Mouse (Mus musculus): Measurements from ENCODE around the gene Mycbp2.

Gene Mycbp2

GRCm38 (mm10) chr14:103346729-103347505, at the start of gene Mycbp2:
TSS of gene Mycbp2 (minus strand) at chr14:103346814.
- Histone ChIP-seq H3K27me3 (ENCODE audit: insufficient read depth, low read length) (peaks cover 26% of the 10 kb centered on the region), H3K4me1 (replicated peaks; ENCODE audit: low read depth, low read length) (peaks cover 27% of the 10 kb centered on the region), H3K9me3 (ENCODE audit: low read length) (no peaks in the 10 kb centered on the region), H3K4me3 (replicated peaks; ENCODE audit: low read length) (peak within 1 kb of the TSS; percentile 82), H3K36me3 (ENCODE audit: insufficient read depth, low read length) (no peaks in the 10 kb centered on the region)
- TF ChIP-seq NANOG (IDR thresholded peaks at IDR 0.05; ENCODE audit: borderline replicate concordance, low read length) (no peak), CTCF (conservative IDR thresholded peaks at IDR 0.05; ENCODE audit: low read length) (no peak), POU5F1 (IDR thresholded peaks at IDR 0.05; ENCODE audit: borderline replicate concordance, low read length) (no peak)

DNA sequence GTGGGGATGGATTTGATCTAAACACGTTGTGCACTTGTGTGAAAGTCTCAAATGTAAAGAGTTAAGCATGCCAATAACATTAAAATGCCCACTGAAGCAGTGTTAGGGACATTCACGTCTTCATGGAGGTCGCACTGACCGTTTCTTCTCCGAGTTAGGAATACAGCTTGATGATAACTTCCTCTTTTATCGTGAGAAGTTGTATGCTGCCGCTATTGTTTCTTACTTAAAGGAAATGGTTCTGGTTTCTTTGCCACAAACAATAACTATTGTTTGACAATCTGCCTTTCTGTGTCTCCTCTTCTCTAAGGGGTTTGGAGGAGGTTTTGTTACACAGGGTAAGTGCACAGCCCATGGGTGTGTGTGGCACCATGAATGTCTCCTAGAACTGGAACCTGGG, 45.8 kb upstream of the Mycbp2 start:
- Histone ChIP-seq H3K4me3 (replicated peaks; ENCODE audit: low read length) (no peak overlapping the region), H3K4me1 (replicated peaks; ENCODE audit: low read depth, low read length) (no peaks in the 10 kb centered on the region), H3K9me3 (ENCODE audit: low read length) (no peaks in the 10 kb centered on the region), H3K27me3 (ENCODE audit: insufficient read depth, low read length) (no peaks in the 10 kb centered on the region), H3K36me3 (ENCODE audit: insufficient read depth, low read length) (no peaks in the 10 kb centered on the region)
- TF ChIP-seq CTCF (conservative IDR thresholded peaks at IDR 0.05; ENCODE audit: low read length) (no peak), NANOG (IDR thresholded peaks at IDR 0.05; ENCODE audit: borderline replicate concordance, low read length) (no peak), POU5F1 (IDR thresholded peaks at IDR 0.05; ENCODE audit: borderline replicate concordance, low read length) (no peak)

DNA sequence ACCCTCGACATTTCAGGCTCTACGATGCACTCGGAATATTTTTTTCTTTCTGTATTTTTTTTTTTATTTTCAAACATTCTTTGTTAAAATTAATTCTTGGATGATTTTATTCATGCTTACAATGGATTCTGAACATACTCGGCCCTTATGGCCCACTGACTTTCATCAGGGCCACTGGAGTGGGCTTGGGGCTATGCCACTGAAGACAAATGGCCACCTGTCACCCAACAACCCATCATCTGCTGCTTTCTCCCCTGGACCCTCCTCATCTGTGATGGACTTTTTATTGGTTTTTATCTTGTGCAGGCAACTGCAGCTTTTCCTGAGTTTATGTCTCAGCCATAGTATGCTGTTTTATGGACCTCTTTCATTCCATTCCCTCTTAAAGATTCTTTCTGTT, 40.8 kb upstream of the Mycbp2 start:
- Histone ChIP-seq H3K4me3 (replicated peaks; ENCODE audit: low read length) (no peak overlapping the region), H3K9me3 (ENCODE audit: low read length) (no peaks in the 10 kb centered on the region), H3K4me1 (replicated peaks; ENCODE audit: low read depth, low read length) (no peaks in the 10 kb centered on the region), H3K36me3 (ENCODE audit: insufficient read depth, low read length) (no peaks in the 10 kb centered on the region), H3K27me3 (ENCODE audit: insufficient read depth, low read length) (no peaks in the 10 kb centered on the region)
- TF ChIP-seq POU5F1 (IDR thresholded peaks at IDR 0.05; ENCODE audit: borderline replicate concordance, low read length): no peak

GRCm38 (mm10) chr14:103386871-103387270, 40.3 kb upstream of the Mycbp2 start:
- H3K27me3 ChIP-seq (ENCODE audit: insufficient read depth, low read length): no peaks in the 10 kb centered on the region
- H3K4me1 ChIP-seq (replicated peaks; ENCODE audit: low read depth, low read length): no peaks in the 10 kb centered on the region
- no peak overlapping the region for H3K4me3 ChIP-seq (replicated peaks; ENCODE audit: low read length)
- H3K9me3 ChIP-seq (ENCODE audit: low read length): no peaks in the 10 kb centered on the region
- no peak for TF ChIP-seq POU5F1 (IDR thresholded peaks at IDR 0.05; ENCODE audit: borderline replicate concordance, low read length)
- TF ChIP-seq NANOG (IDR thresholded peaks at IDR 0.05; ENCODE audit: borderline replicate concordance, low read length): no peak
- TF ChIP-seq CTCF (conservative IDR thresholded peaks at IDR 0.05; ENCODE audit: low read length): no peak
- H3K36me3 ChIP-seq (ENCODE audit: insufficient read depth, low read length): no peaks in the 10 kb centered on the region

DNA sequence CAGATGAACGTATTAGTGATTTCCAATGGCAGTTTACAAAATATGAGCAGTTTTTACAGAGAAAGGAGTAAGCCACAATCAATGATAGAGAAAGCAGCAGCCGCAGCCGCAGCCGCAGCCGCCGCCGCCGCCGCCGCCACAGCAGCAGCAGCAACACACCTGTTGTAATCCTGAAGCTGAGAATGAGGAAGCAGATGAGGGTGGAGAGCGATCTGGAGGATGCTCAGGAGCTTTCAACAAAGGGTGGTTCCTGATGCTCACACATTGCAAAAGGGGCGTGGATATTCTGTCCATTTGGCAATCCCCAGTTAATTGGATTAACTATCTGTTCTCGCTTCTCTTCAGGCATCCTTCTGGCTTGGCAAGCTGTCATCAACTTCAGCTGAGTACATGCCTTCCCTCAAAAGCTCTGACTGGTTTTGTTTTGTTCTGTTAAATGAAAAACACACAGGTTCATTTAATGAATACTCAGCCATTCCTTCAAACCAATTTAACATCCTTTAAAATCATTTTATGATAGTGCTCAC, 38.5 kb upstream of the Mycbp2 start:
- Histone ChIP-seq H3K36me3 (ENCODE audit: insufficient read depth, low read length) (no peaks in the 10 kb centered on the region), H3K4me3 (replicated peaks; ENCODE audit: low read length) (no peak overlapping the region), H3K4me1 (replicated peaks; ENCODE audit: low read depth, low read length) (no peaks in the 10 kb centered on the region), H3K9me3 (ENCODE audit: low read length) (no peaks in the 10 kb centered on the region), H3K27me3 (ENCODE audit: insufficient read depth, low read length) (no peaks in the 10 kb centered on the region)
- TF ChIP-seq NANOG (IDR thresholded peaks at IDR 0.05; ENCODE audit: borderline replicate concordance, low read length) (no peak), CTCF (conservative IDR thresholded peaks at IDR 0.05; ENCODE audit: low read length) (no peak), POU5F1 (IDR thresholded peaks at IDR 0.05; ENCODE audit: borderline replicate concordance, low read length) (no peak)

DNA sequence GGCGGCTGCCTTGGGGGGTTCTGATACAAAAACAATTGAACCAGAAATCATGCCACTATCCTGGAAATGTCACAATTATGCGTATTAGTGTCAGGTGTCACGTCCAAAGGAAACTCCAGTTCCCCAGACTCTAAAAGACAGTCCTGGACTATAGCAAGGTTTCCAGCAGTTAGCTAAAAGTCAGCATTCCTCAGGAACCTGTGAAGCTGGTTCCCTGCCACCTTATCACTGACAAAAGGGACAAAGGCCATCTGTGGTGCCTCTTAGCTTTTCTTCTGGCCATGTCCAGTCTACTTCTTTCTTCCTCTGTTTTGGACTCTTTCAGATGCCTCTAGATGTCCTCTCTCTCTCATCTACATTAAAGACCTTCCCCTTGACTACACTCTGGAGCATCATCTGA, 32.1 kb upstream of the Mycbp2 start:
- no peaks in the 10 kb centered on the region for H3K36me3 ChIP-seq (ENCODE audit: insufficient read depth, low read length)
- H3K27me3 ChIP-seq (ENCODE audit: insufficient read depth, low read length): no peaks in the 10 kb centered on the region

GRCm38 (mm10) chr14:103376765-103377164, 30.2 kb upstream of the Mycbp2 start:
- Histone ChIP-seq H3K4me3 (replicated peaks; ENCODE audit: low read length) (no peak overlapping the region), H3K36me3 (ENCODE audit: insufficient read depth, low read length) (no peaks in the 10 kb centered on the region), H3K9me3 (ENCODE audit: low read length) (no peaks in the 10 kb centered on the region), H3K4me1 (replicated peaks; ENCODE audit: low read depth, low read length) (no peaks in the 10 kb centered on the region), H3K27me3 (ENCODE audit: insufficient read depth, low read length) (no peaks in the 10 kb centered on the region)
- TF ChIP-seq NANOG (IDR thresholded peaks at IDR 0.05; ENCODE audit: borderline replicate concordance, low read length) (no peak), CTCF (conservative IDR thresholded peaks at IDR 0.05; ENCODE audit: low read length) (no peak), POU5F1 (IDR thresholded peaks at IDR 0.05; ENCODE audit: borderline replicate concordance, low read length) (no peak)

More for the DNA sequence above, 32.1 kb upstream of the Mycbp2 start:
- Histone ChIP-seq H3K4me3 (replicated peaks; ENCODE audit: low read length) (no peak overlapping the region), H3K9me3 (ENCODE audit: low read length) (no peaks in the 10 kb centered on the region), H3K4me1 (replicated peaks; ENCODE audit: low read depth, low read length) (no peaks in the 10 kb centered on the region)
- TF ChIP-seq POU5F1 (IDR thresholded peaks at IDR 0.05; ENCODE audit: borderline replicate concordance, low read length) (no peak), NANOG (IDR thresholded peaks at IDR 0.05; ENCODE audit: borderline replicate concordance, low read length) (no peak), CTCF (conservative IDR thresholded peaks at IDR 0.05; ENCODE audit: low read length) (no peak)

- no peaks in the 10 kb centered on the region for H3K4me1 ChIP-seq (replicated peaks; ENCODE audit: low read depth, low read length)
Measured at GRCm38 (mm10) chr14:103375523-103375922, 28.9 kb upstream of the Mycbp2 start.

More at GRCm38 (mm10) chr14:103375523-103375922, 28.9 kb upstream of the Mycbp2 start:
- Histone ChIP-seq H3K27me3 (ENCODE audit: insufficient read depth, low read length) (no peaks in the 10 kb centered on the region), H3K4me3 (replicated peaks; ENCODE audit: low read length) (no peak overlapping the region), H3K36me3 (ENCODE audit: insufficient read depth, low read length) (no peaks in the 10 kb centered on the region), H3K9me3 (ENCODE audit: low read length) (no peaks in the 10 kb centered on the region)
- TF ChIP-seq CTCF (conservative IDR thresholded peaks at IDR 0.05; ENCODE audit: low read length) (no peak), NANOG (IDR thresholded peaks at IDR 0.05; ENCODE audit: borderline replicate concordance, low read length) (no peak), POU5F1 (IDR thresholded peaks at IDR 0.05; ENCODE audit: borderline replicate concordance, low read length) (no peak)

All from E14TG2a.4 (cell line).